Mouse (Mus musculus) MEL (cell line): ENCODE measurements around the gene Hba-a2.
"Not testable (repeated sequence)": the region's sequence is repeated elsewhere in the genome, so short reads cannot be mapped to it uniquely, and the experiment has no call there.

ENCODE experiments used
- CHD2 ChIP-seq: IDR thresholded peaks from 2 replicates; pipeline ENCODE4 v1.6.1; 2011; ENCODE audit warnings: low read length, improper control_type of control experiment
- CTCF ChIP-seq, 3 experiments: IDR thresholded peaks in 2 of 3; conservative IDR thresholded peaks in 1 of 3; 2 replicates each; pipeline ENCODE4 v1.5.1; 2011 to 2012; ENCODE audit warnings: low read length in 3 of 3, low read depth in 2 of 3, mild to moderate bottlenecking in 2 of 3, improper control_type of control experiment in 1 of 3, inconsistent platforms in 1 of 3, mixed read lengths in 1 of 3, moderate library complexity in 1 of 3; ENCODE audit not compliant: control insufficient read depth in 1 of 3, insufficient read depth in 1 of 3, poor library complexity in 1 of 3, severe bottlenecking in 1 of 3
- HCFC1 ChIP-seq: IDR thresholded peaks from 2 replicates; pipeline ENCODE4 v1.6.1; 2012; ENCODE audit warnings: low read depth, mild to moderate bottlenecking, inconsistent platforms, low read length, improper control_type of control experiment, moderate library complexity
- JUND ChIP-seq: IDR thresholded peaks from 2 replicates; pipeline ENCODE4 v1.6.1; 2011; ENCODE audit warnings: low read depth, mild to moderate bottlenecking, improper control_type of control experiment, low read length
- KAT2A ChIP-seq: conservative IDR thresholded peaks from 2 replicates; pipeline ENCODE4 v1.6.1; 2012; ENCODE audit warnings: low read depth, low read length, improper control_type of control experiment, inconsistent platforms
- MAFK ChIP-seq: IDR thresholded peaks from 2 replicates; pipeline ENCODE4 v1.6.1; 2011; ENCODE audit warnings: low read depth, mild to moderate bottlenecking, low read length, improper control_type of control experiment, borderline replicate concordance
- MYC ChIP-seq: IDR thresholded peaks from 2 replicates; pipeline ENCODE4 v1.6.1; 2011; ENCODE audit warnings: low read depth, mild to moderate bottlenecking, low read length, improper control_type of control experiment, moderate library complexity
- NELFE ChIP-seq: IDR thresholded peaks from 2 replicates; pipeline ENCODE4 v1.6.1; 2011; ENCODE audit warnings: low read depth, low read length, improper control_type of control experiment
- POLR2A ChIP-seq, 2 experiments: IDR thresholded peaks; 2 replicates each; pipeline ENCODE4 v1.6.1; 2011 to 2012; ENCODE audit warnings: low read length in 2 of 2, mild to moderate bottlenecking in 2 of 2, control low read depth in 1 of 2, improper control_type of control experiment in 1 of 2, low read depth in 1 of 2, moderate library complexity in 1 of 2; ENCODE audit not compliant: control insufficient read depth in 1 of 2, insufficient read depth in 1 of 2, poor library complexity in 1 of 2
- RAD21 ChIP-seq: IDR thresholded peaks from 2 replicates; pipeline ENCODE4 v1.6.1; 2011; ENCODE audit warnings: mild to moderate bottlenecking, low read depth, low read length, improper control_type of control experiment
- TAL1 ChIP-seq: IDR thresholded peaks from 2 replicates; pipeline ENCODE4 v1.6.1; 2012; ENCODE audit warnings: mild to moderate bottlenecking, inconsistent platforms, low read length, moderate library complexity, mixed read lengths
- TCF12 ChIP-seq: IDR thresholded peaks from 2 replicates; pipeline ENCODE4 v1.6.1; 2014; ENCODE audit warnings: low read depth, mild to moderate bottlenecking, inconsistent platforms, low read length, improper control_type of control experiment, moderate library complexity
- ZC3H11A ChIP-seq: IDR thresholded peaks from 2 replicates; pipeline ENCODE4 v1.6.1; 2012; ENCODE audit warnings: low read depth, mild to moderate bottlenecking, inconsistent platforms, low read length, improper control_type of control experiment
- ZNF384 ChIP-seq: IDR thresholded peaks from 2 replicates; pipeline ENCODE4 v1.6.1; 2012; ENCODE audit warnings: low read depth, mild to moderate bottlenecking, inconsistent platforms, low read length, improper control_type of control experiment

GRCm38 (mm10) chr11:32284582-32284981, 11.7 kb upstream of the Hba-a2 start:
- not testable (repeated sequence) for TF ChIP-seq CHD2; CTCF (IDR thresholded peaks at IDR 0.05 in 2 of 3, conservative IDR thresholded peaks at IDR 0.05 in 1 of 3; ENCODE audit: control insufficient read depth in 1 of 3, insufficient read depth in 1 of 3, low read depth in 2 of 3, low read length in 3 of 3, poor library complexity in 1 of 3, severe bottlenecking in 1 of 3); TAL1; MYC; ZNF384; KAT2A; HCFC1; POLR2A (IDR thresholded peaks at IDR 0.05; ENCODE audit: control insufficient read depth in 1 of 2, insufficient read depth in 1 of 2, low read depth in 1 of 2, low read length in 2 of 2, poor library complexity in 1 of 2); JUND; MAFK; NELFE; TCF12; ZC3H11A; RAD21
